Mouse (Mus musculus) CD4-positive, CD25-positive, alpha-beta regulatory T cell, adult 2 months (primary cell): ENCODE data around the gene Fam72a.

Experiments
- DNase-seq: peaks from one replicate; pipeline ENCODE4 v3.0.0-alpha.2; 2012; ENCODE audit warnings: low read depth, low spot score

The Fam72a gene

GRCm38 (mm10) chr1:131527281-131528080 lies at the start of gene Fam72a, which contains the start of gene Srgap2:
Gene Fam72a, plus strand, starts transcription at chr1:131527903.
Gene Srgap2, minus strand, starts transcription at chr1:131527352.
- DNase-seq = peak; percentile 99

GRCm38 (mm10) chr1:131478770-131479305 lies 48.9 kb upstream of the Fam72a start:
- no peak for DNase-seq

- no peak for DNase-seq
These were observed 46.3 kb upstream of the Fam72a start for GRCm38 (mm10) chr1:131481391-131481790.

- DNase-seq = no peak
These were observed 45.5 kb upstream of the Fam72a start for GRCm38 (mm10) chr1:131482242-131482641.

GRCm38 (mm10) chr1:131486094-131486850 lies 41.4 kb upstream of the Fam72a start:
- DNase-seq = no peak

- no peak for DNase-seq
These were observed 38.4 kb upstream of the Fam72a start for GRCm38 (mm10) chr1:131489312-131489711.

- DNase-seq = no peak
These were observed 36.1 kb upstream of the Fam72a start for GRCm38 (mm10) chr1:131491579-131491978.

GRCm38 (mm10) chr1:131492360-131492759 lies 35.3 kb upstream of the Fam72a start:
- peak; percentile 19 for DNase-seq

- DNase-seq = peak; percentile 31
These were observed 33.5 kb upstream of the Fam72a start for GRCm38 (mm10) chr1:131493966-131494898.

GRCm38 (mm10) chr1:131498231-131498630 lies 29.5 kb upstream of the Fam72a start:
- DNase-seq = no peak

GRCm38 (mm10) chr1:131501681-131502080 lies 26.0 kb upstream of the Fam72a start:
- DNase-seq = no peak

- DNase-seq = no peak
These were observed 16.6 kb upstream of the Fam72a start for GRCm38 (mm10) chr1:131511131-131511530.

GRCm38 (mm10) chr1:131511661-131512500 lies 15.8 kb upstream of the Fam72a start:
- no peak for DNase-seq

GRCm38 (mm10) chr1:131513136-131513535 lies 14.6 kb upstream of the Fam72a start:
- no peak for DNase-seq

- no peak for DNase-seq
These were observed 13.5 kb upstream of the Fam72a start for GRCm38 (mm10) chr1:131514197-131514596.

- no peak for DNase-seq
These were observed 11.1 kb upstream of the Fam72a start for GRCm38 (mm10) chr1:131516588-131516987.

GRCm38 (mm10) chr1:131523794-131524193 lies 3.9 kb upstream of the Fam72a start:
- DNase-seq = no peak

- DNase-seq = peak; percentile 57
These were observed 2.6 kb upstream of the Fam72a start for GRCm38 (mm10) chr1:131525101-131525585.

- DNase-seq = peak; percentile 35
These were observed 2.0 kb upstream of the Fam72a start for GRCm38 (mm10) chr1:131525586-131526271.
